Mouse (Mus musculus) spleen, adult 18-20 months (tissue): ENCODE measurements around the gene Zfp708.
A peak's percentile ranks its signal among the peaks of the same experiment; 100 is the strongest.
"Not testable (repeated sequence)": the region's sequence is repeated elsewhere in the genome, so short reads cannot be mapped to it uniquely, and the experiment has no call there.

Experiments
- DNase-seq, 2 experiments: peaks; one replicate each; pipeline ENCODE4 v3.0.0; 2022; ENCODE audit warnings: mixed read lengths in 2 of 2

Gene Zfp708

GRCm38 (mm10) chr13:67097876-67098275, at the start of gene Zfp708:
Gene Zfp708, minus strand, starts transcription at chr13:67097976.
- no peak for DNase-seq

- peak; percentile 57 to 73 for DNase-seq
Measured at GRCm38 (mm10) chr13:67128038-67128721, 30.4 kb upstream of the Zfp708 start.

GRCm38 (mm10) chr13:67127507-67127906, 29.7 kb upstream of the Zfp708 start:
- not testable (repeated sequence) for DNase-seq

GRCm38 (mm10) chr13:67124460-67124859, 26.7 kb upstream of the Zfp708 start:
- no peak for DNase-seq

- DNase-seq: not testable (repeated sequence)
Measured at GRCm38 (mm10) chr13:67121360-67121759, 23.6 kb upstream of the Zfp708 start, which contains the start of gene Zfp759. Gene Zfp759, plus strand, starts transcription at chr13:67121660.

- DNase-seq: not testable (repeated sequence)
Measured at GRCm38 (mm10) chr13:67116163-67116562, 18.4 kb upstream of the Zfp708 start, which contains the start of gene Rslcan18. Gene Rslcan18, minus strand, starts transcription at chr13:67116263.

- no peak for DNase-seq
Measured at GRCm38 (mm10) chr13:67113287-67113686, 15.5 kb upstream of the Zfp708 start.

GRCm38 (mm10) chr13:67112096-67112495, 14.3 kb upstream of the Zfp708 start:
- DNase-seq: no peak

GRCm38 (mm10) chr13:67108821-67109206, 11.0 kb upstream of the Zfp708 start:
- DNase-seq: peak; percentile 27 to 45

- peak; percentile 65 to 78 for DNase-seq
Measured at GRCm38 (mm10) chr13:67108194-67108820, 10.5 kb upstream of the Zfp708 start, which contains the start of gene Gm28557. Gene Gm28557, minus strand, starts transcription at chr13:67108604.

GRCm38 (mm10) chr13:67107681-67108080, 9.9 kb upstream of the Zfp708 start:
- no peak for DNase-seq

- DNase-seq: no peak
Measured at GRCm38 (mm10) chr13:67090154-67090553, 7.6 kb downstream of the Zfp708 start.

GRCm38 (mm10) chr13:67081946-67082345, 15.8 kb downstream of the Zfp708 start:
- no peak for DNase-seq

GRCm38 (mm10) chr13:67081142-67081713, 16.5 kb downstream of the Zfp708 start:
- DNase-seq: peak; percentile 55 to 66

GRCm38 (mm10) chr13:67077244-67077643, 20.5 kb downstream of the Zfp708 start:
- DNase-seq: no peak

- no peak for DNase-seq
Measured at GRCm38 (mm10) chr13:67072786-67073185, 25.0 kb downstream of the Zfp708 start.

GRCm38 (mm10) chr13:67065386-67065785, 32.4 kb downstream of the Zfp708 start:
- DNase-seq: no peak

- no peak for DNase-seq
Measured at GRCm38 (mm10) chr13:67062427-67062826, 35.3 kb downstream of the Zfp708 start.

GRCm38 (mm10) chr13:67060786-67061358, 36.9 kb downstream of the Zfp708 start, which contains the start of gene Zfp712:
Gene Zfp712, minus strand, starts transcription at chr13:67061170.
- peak; percentile 77 to 86 for DNase-seq

GRCm38 (mm10) chr13:67060161-67060785, 37.5 kb downstream of the Zfp708 start:
- DNase-seq: no peak
